Mouse (Mus musculus) lung, embryonic 14.5 days (tissue): ENCODE measurements around the gene Tmem184b. TPM values are rescaled to one million over a fixed set of nuclear protein-coding genes. Genes with fewer than 3 reads are reported as not detected.

Experiments used
- ATAC-seq: fragments of 200-750 bp; cut with Nextera tagmentation; 2 replicates; pipeline ENCODE4 v1.8.0; 2017; ENCODE audit warnings: mild to moderate bottlenecking, moderate TSS enrichment, moderate library complexity; ENCODE audit not compliant: insufficient read depth
- DNase-seq: peaks from one replicate; pipeline ENCODE4 v3.0.0-alpha.2; 2015
- H3K27ac ChIP-seq: fragments of 300-500 bp; sonication (generic); 2 replicates; pipeline ENCODE4 v1.5.1; 2014; ENCODE audit warnings: low read depth, mild to moderate bottlenecking, moderate library complexity
- H3K27me3 ChIP-seq: fragments of 300-500 bp; sonication (generic); 2 replicates; pipeline ENCODE4 v1.6.1; 2014; ENCODE audit warnings: low read length, control low read depth; ENCODE audit not compliant: insufficient read depth
- H3K36me3 ChIP-seq: fragments of 300-500 bp; sonication (generic); 2 replicates; pipeline ENCODE4 v1.6.1; 2014; ENCODE audit warnings: control low read depth; ENCODE audit not compliant: insufficient read depth
- H3K4me1 ChIP-seq: fragments of 300-500 bp; sonication (generic); 2 replicates; pipeline ENCODE4 v1.6.1; 2014; ENCODE audit warnings: antibody characterized with exemption, control low read depth; ENCODE audit not compliant: insufficient read depth
- H3K4me2 ChIP-seq: fragments of 300-500 bp; sonication (generic); 2 replicates; pipeline ENCODE4 v1.6.1; 2014; ENCODE audit warnings: mild to moderate bottlenecking
- H3K4me3 ChIP-seq: fragments of 300-500 bp; sonication (generic); 2 replicates; pipeline ENCODE4 v1.5.1; 2014; ENCODE audit warnings: low read depth, low read length
- H3K9ac ChIP-seq: fragments of 300-500 bp; sonication (generic); 2 replicates; pipeline ENCODE4 v1.6.1; 2014
- H3K9me3 ChIP-seq: fragments of 300-500 bp; sonication (generic); 2 replicates; pipeline ENCODE4 v1.6.1; 2016; ENCODE audit warnings: low read depth, low read length, control low read depth
- CTCF ChIP-seq: IDR thresholded peaks from 2 replicates; pipeline ENCODE4 v1.5.1; 2016; ENCODE audit warnings: antibody characterized with exemption, low read depth
- WGBS: fragments of 180-500 bp; shearing (Covaris S2); extraction: QIAGEN DNeasy Blood & Tissue Kit; methylation state at CpG from one replicate; pipeline ENCODE4 v1.1.7; 2014; 5-methylcytosine and 5-hydroxymethylcytosine counted together
- polyA plus RNA-seq: library from polyadenylated mRNA; unstranded; fragments of >200 nt; fragmentation: Nextera tagmentation; extraction: Ambion mirVana; gene quantifications from 2 replicates; pipeline ENCODE4 v1.2.1, GENCODE M21; 2014

Tmem184b gene
- polyA plus RNA-seq, 1 experiment from 2014 or later, result 77.3 TPM

GRCm38 (mm10) chr15:79346051-79346793 lies 57.1 kb downstream of the Tmem184b start, which contains the start of gene Maff:
Gene Maff, plus strand, starts transcription at chr15:79346621.
- H3K9ac ChIP-seq, result peak within 1 kb of the TSS; percentile 84
- peak; percentile 18; the same call in 1 of the 2 replicates for TF ChIP-seq CTCF
- WGBS, result 40% methylated on average over 8 of the region's 8 CpGs
- no peak for DNase-seq
- H3K27ac ChIP-seq, result peak within 1 kb of the TSS; percentile 98
- H3K4me1 ChIP-seq, result peaks cover 11% of the 10 kb centered on the region
- H3K4me3 ChIP-seq, result peak within 1 kb of the TSS; percentile 76
- no peaks in the 10 kb centered on the region for H3K27me3 ChIP-seq
- no peaks in the 10 kb centered on the region for H3K36me3 ChIP-seq
- peak within 1 kb of the TSS; percentile 92 for H3K4me2 ChIP-seq
- ATAC-seq, result no peak
- no peaks in the 10 kb centered on the region for H3K9me3 ChIP-seq

GRCm38 (mm10) chr15:79344627-79345026 lies 58.7 kb downstream of the Tmem184b start:
- WGBS, result 66% methylated on average over 4 of the region's 4 CpGs
- H3K4me3 ChIP-seq, result no peak overlapping the region
- H3K27ac ChIP-seq, result no peak overlapping the region
- ATAC-seq, result no peak
- DNase-seq, result no peak
- H3K4me2 ChIP-seq, result no peak overlapping the region
- H3K4me1 ChIP-seq, result peaks cover 6% of the 10 kb centered on the region
- H3K36me3 ChIP-seq, result no peaks in the 10 kb centered on the region
- no peak overlapping the region for H3K9ac ChIP-seq
- no peaks in the 10 kb centered on the region for H3K9me3 ChIP-seq
- no peak for TF ChIP-seq CTCF
- H3K27me3 ChIP-seq, result no peaks in the 10 kb centered on the region

GRCm38 (mm10) chr15:79342641-79343337 lies 60.6 kb downstream of the Tmem184b start:
- 68% methylated on average over 6 of the region's 6 CpGs for WGBS
- Histone ChIP-seq H3K9me3 (no peaks in the 10 kb centered on the region), H3K27me3 (no peaks in the 10 kb centered on the region), H3K4me3 (no peak overlapping the region), H3K4me2 (no peak overlapping the region), H3K9ac (no peak overlapping the region), H3K4me1 (peaks cover 3% of the 10 kb centered on the region), H3K36me3 (no peaks in the 10 kb centered on the region), H3K27ac (no peak overlapping the region)
- ATAC-seq (no peak), DNase-seq (peak; percentile 40)
- TF ChIP-seq CTCF, result no peak

GRCm38 (mm10) chr15:79338978-79339377 lies 64.4 kb downstream of the Tmem184b start:
- H3K4me1 ChIP-seq, result no peaks in the 10 kb centered on the region
- H3K27me3 ChIP-seq, result no peaks in the 10 kb centered on the region
- no peak overlapping the region for H3K4me3 ChIP-seq
- no peak overlapping the region for H3K27ac ChIP-seq
- H3K36me3 ChIP-seq, result no peaks in the 10 kb centered on the region
- H3K9me3 ChIP-seq, result no peaks in the 10 kb centered on the region
- WGBS, result 64% methylated on average over 5 of the region's 5 CpGs
- ATAC-seq (no peak), DNase-seq (no peak)
- H3K4me2 ChIP-seq, result no peak overlapping the region
- TF ChIP-seq CTCF, result no peak
- H3K9ac ChIP-seq, result no peak overlapping the region

- 57% methylated on average over 7 of the region's 7 CpGs for WGBS
- H3K36me3 ChIP-seq, result no peaks in the 10 kb centered on the region
- no peak for TF ChIP-seq CTCF
- ATAC-seq (no peak), DNase-seq (no peak)
- H3K27me3 ChIP-seq, result no peaks in the 10 kb centered on the region
- H3K9me3 ChIP-seq, result no peaks in the 10 kb centered on the region
- no peak overlapping the region for H3K4me3 ChIP-seq
- H3K9ac ChIP-seq, result no peak overlapping the region
- no peaks in the 10 kb centered on the region for H3K4me1 ChIP-seq
- H3K27ac ChIP-seq, result peak overlapping the region; percentile 0; the same call in 1 of the 2 replicates
- H3K4me2 ChIP-seq, result no peak overlapping the region
Observed at GRCm38 (mm10) chr15:79335061-79335655, 68.2 kb downstream of the Tmem184b start.

- no peaks in the 10 kb centered on the region for H3K36me3 ChIP-seq
- H3K4me1 ChIP-seq, result no peaks in the 10 kb centered on the region
- TF ChIP-seq CTCF, result no peak
- H3K4me2 ChIP-seq, result no peak overlapping the region
- H3K27ac ChIP-seq, result no peak overlapping the region
- WGBS, result 25% methylated on average over 4 of the region's 4 CpGs
- DNase-seq, result peak; percentile 36
- no peak overlapping the region for H3K4me3 ChIP-seq
- H3K27me3 ChIP-seq, result no peaks in the 10 kb centered on the region
- ATAC-seq, result no peak
- no peaks in the 10 kb centered on the region for H3K9me3 ChIP-seq
- H3K9ac ChIP-seq, result no peak overlapping the region
Observed at GRCm38 (mm10) chr15:79333409-79333808, 70.0 kb downstream of the Tmem184b start.

GRCm38 (mm10) chr15:79330521-79330920 lies 72.8 kb downstream of the Tmem184b start:
- no peak overlapping the region for H3K4me3 ChIP-seq
- no peak overlapping the region for H3K27ac ChIP-seq
- no peaks in the 10 kb centered on the region for H3K27me3 ChIP-seq
- H3K36me3 ChIP-seq, result no peaks in the 10 kb centered on the region
- DNase-seq, result peak; percentile 86
- no peak overlapping the region for H3K9ac ChIP-seq
- H3K4me1 ChIP-seq, result 0 out of 2 replicates have a peak, but pooled peaks cover under 1% of the 10 kb centered on the region
- peak; percentile 36; the same call in 1 of the 2 replicates for ATAC-seq
- H3K9me3 ChIP-seq, result no peaks in the 10 kb centered on the region
- no peak overlapping the region for H3K4me2 ChIP-seq
- 32% methylated on average over 4 of the region's 4 CpGs for WGBS
- TF ChIP-seq CTCF, result no peak
